Mouse (Mus musculus): ENCODE measurements at regions not wholly inside any gene's neighbourhood (a gene's known extent, or its start where the extent isn't known, plus 50 kb on each side); places are given as distances from the start of the nearest gene placed in this dataset.
A peak's percentile ranks its signal among the peaks of the same experiment; 100 is the strongest.

GRCm38 (mm10) chr12:12147088-12147687, 114.8 kb upstream of the Fam49a start:
- H3K27ac ChIP-seq (ENCODE audit: insufficient read depth, low read depth, low read length): no peak overlapping the region
- H3K36me3 ChIP-seq (ENCODE audit: control insufficient read depth, insufficient read depth, low read length): no peaks in the 10 kb centered on the region
- no peaks in the 10 kb centered on the region for H3K4me1 ChIP-seq (ENCODE audit: control insufficient read depth, insufficient read depth, low read length)
- WGBS: 74% methylated on average over 6 of the region's 6 CpGs
- H3K27me3 ChIP-seq (replicated peaks; ENCODE audit: control insufficient read depth, insufficient read depth, low read length): no peaks in the 10 kb centered on the region
- no peak overlapping the region for H3K4me3 ChIP-seq (ENCODE audit: insufficient read depth, low read depth, low read length)
- DNase-seq: no peak
- TF ChIP-seq POLR2A (IDR thresholded peaks at IDR 0.05; ENCODE audit: low read depth, low read length) (no peak), CTCF (conservative IDR thresholded peaks at IDR 0.05; ENCODE audit: insufficient read depth, insufficient read length, low read depth, low read length) (no peak)

GRCm38 (mm10) chr12:12147847-12148246, 114.1 kb upstream of the Fam49a start:
- Histone ChIP-seq H3K27me3 (replicated peaks; ENCODE audit: control insufficient read depth, insufficient read depth, low read length) (no peaks in the 10 kb centered on the region), H3K36me3 (ENCODE audit: control insufficient read depth, insufficient read depth, low read length) (no peaks in the 10 kb centered on the region), H3K27ac (ENCODE audit: insufficient read depth, low read depth, low read length) (no peak overlapping the region), H3K4me3 (ENCODE audit: insufficient read depth, low read depth, low read length) (no peak overlapping the region), H3K4me1 (ENCODE audit: control insufficient read depth, insufficient read depth, low read length) (no peaks in the 10 kb centered on the region)
- 64% methylated on average over 3 of the region's 3 CpGs for WGBS
- TF ChIP-seq POLR2A (IDR thresholded peaks at IDR 0.05; ENCODE audit: low read depth, low read length) (no peak), CTCF (conservative IDR thresholded peaks at IDR 0.05; ENCODE audit: insufficient read depth, insufficient read length, low read depth, low read length) (no peak)
- DNase-seq: no peak

GRCm38 (mm10) chr12:12148659-12149399, 113.1 kb upstream of the Fam49a start:
- TF ChIP-seq POLR2A (IDR thresholded peaks at IDR 0.05; ENCODE audit: low read depth, low read length) (no peak), CTCF (conservative IDR thresholded peaks at IDR 0.05; ENCODE audit: insufficient read depth, insufficient read length, low read depth, low read length) (no peak)
- H3K4me1 ChIP-seq (ENCODE audit: control insufficient read depth, insufficient read depth, low read length): no peaks in the 10 kb centered on the region
- DNase-seq: peak; percentile 33
- no peaks in the 10 kb centered on the region for H3K27me3 ChIP-seq (replicated peaks; ENCODE audit: control insufficient read depth, insufficient read depth, low read length)
- H3K4me3 ChIP-seq (ENCODE audit: insufficient read depth, low read depth, low read length): no peak overlapping the region
- no peaks in the 10 kb centered on the region for H3K36me3 ChIP-seq (ENCODE audit: control insufficient read depth, insufficient read depth, low read length)
- H3K27ac ChIP-seq (ENCODE audit: insufficient read depth, low read depth, low read length): no peak overlapping the region
- 65% methylated on average over 3 of the region's 3 CpGs for WGBS

GRCm38 (mm10) chr12:12164411-12164810, 97.5 kb upstream of the Fam49a start:
- TF ChIP-seq POLR2A (IDR thresholded peaks at IDR 0.05; ENCODE audit: low read depth, low read length): no peak
- no peak for TF ChIP-seq CTCF (conservative IDR thresholded peaks at IDR 0.05; ENCODE audit: insufficient read depth, insufficient read length, low read depth, low read length)
- Histone ChIP-seq H3K4me1 (ENCODE audit: control insufficient read depth, insufficient read depth, low read length) (no peaks in the 10 kb centered on the region), H3K27me3 (replicated peaks; ENCODE audit: control insufficient read depth, insufficient read depth, low read length) (no peaks in the 10 kb centered on the region), H3K4me3 (ENCODE audit: insufficient read depth, low read depth, low read length) (no peak overlapping the region), H3K27ac (ENCODE audit: insufficient read depth, low read depth, low read length) (no peak overlapping the region), H3K36me3 (ENCODE audit: control insufficient read depth, insufficient read depth, low read length) (no peaks in the 10 kb centered on the region)
- 67% methylated on average over 1 of the region's 1 CpGs for WGBS
- no peak for DNase-seq

GRCm38 (mm10) chr12:12170581-12170980, 91.4 kb upstream of the Fam49a start:
- Histone ChIP-seq H3K36me3 (ENCODE audit: control insufficient read depth, insufficient read depth, low read length) (no peaks in the 10 kb centered on the region), H3K27me3 (replicated peaks; ENCODE audit: control insufficient read depth, insufficient read depth, low read length) (no peaks in the 10 kb centered on the region; the same call in 1 of the 2 replicates), H3K4me3 (ENCODE audit: insufficient read depth, low read depth, low read length) (no peak overlapping the region), H3K4me1 (ENCODE audit: control insufficient read depth, insufficient read depth, low read length) (no peaks in the 10 kb centered on the region), H3K27ac (ENCODE audit: insufficient read depth, low read depth, low read length) (peak overlapping the region; percentile 31; the same call in 1 of the 2 replicates)
- DNase-seq: peak; percentile 56
- TF ChIP-seq POLR2A (IDR thresholded peaks at IDR 0.05; ENCODE audit: low read depth, low read length) (no peak), CTCF (conservative IDR thresholded peaks at IDR 0.05; ENCODE audit: insufficient read depth, insufficient read length, low read depth, low read length) (no peak)
- 55% methylated on average over 2 of the region's 2 CpGs for WGBS

- Histone ChIP-seq H3K4me1 (ENCODE audit: control insufficient read depth, insufficient read depth, low read length) (no peaks in the 10 kb centered on the region), H3K27me3 (replicated peaks; ENCODE audit: control insufficient read depth, insufficient read depth, low read length) (no peaks in the 10 kb centered on the region; the same call in 1 of the 2 replicates), H3K36me3 (ENCODE audit: control insufficient read depth, insufficient read depth, low read length) (no peaks in the 10 kb centered on the region), H3K4me3 (ENCODE audit: insufficient read depth, low read depth, low read length) (no peak overlapping the region), H3K27ac (ENCODE audit: insufficient read depth, low read depth, low read length) (no peak overlapping the region)
- 73% methylated on average over 6 of the region's 6 CpGs for WGBS
- no peak for DNase-seq
- TF ChIP-seq POLR2A (IDR thresholded peaks at IDR 0.05; ENCODE audit: low read depth, low read length): no peak
- no peak for TF ChIP-seq CTCF (conservative IDR thresholded peaks at IDR 0.05; ENCODE audit: insufficient read depth, insufficient read length, low read depth, low read length)
These were observed 89.7 kb upstream of the Fam49a start for GRCm38 (mm10) chr12:12172087-12172823.

Data from kidney, adult 2 months (tissue).